Mouse (Mus musculus) 416B (cell line): ENCODE measurements at regions not wholly inside any gene's neighbourhood (a gene's known extent, or its start where the extent isn't known, plus 50 kb on each side); places are given as distances from the start of the nearest gene placed in this dataset.

Source experiments
- DNase-seq: peaks from one replicate; pipeline ENCODE4 v3.0.0; 2011; ENCODE audit warnings: low read depth

- no peak for DNase-seq
Measured at GRCm38 (mm10) chr19:56102454-56103080, 184.4 kb upstream of the Habp2 start.

- no peak for DNase-seq
Measured at GRCm38 (mm10) chr19:56105073-56105451, 181.9 kb upstream of the Habp2 start.

- no peak for DNase-seq
Measured at GRCm38 (mm10) chr19:56105452-56106091, 181.4 kb upstream of the Habp2 start.

GRCm38 (mm10) chr19:56108796-56109195, 178.1 kb upstream of the Habp2 start:
- no peak for DNase-seq

- no peak for DNase-seq
Measured at GRCm38 (mm10) chr19:56115552-56116284, 171.2 kb upstream of the Habp2 start.

GRCm38 (mm10) chr19:56116285-56116680, 170.7 kb upstream of the Habp2 start:
- DNase-seq = no peak

- DNase-seq = no peak
Measured at GRCm38 (mm10) chr19:56120723-56121122, 166.2 kb upstream of the Habp2 start.

GRCm38 (mm10) chr19:56122186-56122585, 164.8 kb upstream of the Habp2 start:
- DNase-seq = no peak

- no peak for DNase-seq
Measured at GRCm38 (mm10) chr19:56131556-56131955, 155.4 kb upstream of the Habp2 start.

- DNase-seq = no peak
Measured at GRCm38 (mm10) chr19:56132911-56133562, 153.9 kb upstream of the Habp2 start.

GRCm38 (mm10) chr19:56133565-56133964, 153.4 kb upstream of the Habp2 start:
- no peak for DNase-seq

- DNase-seq = peak; percentile 7
Measured at GRCm38 (mm10) chr19:56134081-56134818, 152.7 kb upstream of the Habp2 start.

- no peak for DNase-seq
Measured at GRCm38 (mm10) chr19:56135306-56135928, 151.5 kb upstream of the Habp2 start.

- DNase-seq = no peak
Measured at GRCm38 (mm10) chr19:56140540-56140939, 146.4 kb upstream of the Habp2 start.

- DNase-seq = no peak
Measured at GRCm38 (mm10) chr19:56144221-56144620, 142.7 kb upstream of the Habp2 start.

GRCm38 (mm10) chr19:56157120-56157519, 129.8 kb upstream of the Habp2 start:
- DNase-seq = no peak

GRCm38 (mm10) chr19:56162156-56162555, 124.8 kb upstream of the Habp2 start:
- no peak for DNase-seq

GRCm38 (mm10) chr19:56169133-56169997, 117.6 kb upstream of the Habp2 start:
- no peak for DNase-seq

GRCm38 (mm10) chr19:56169998-56170274, 117.0 kb upstream of the Habp2 start:
- DNase-seq = no peak

- no peak for DNase-seq
Measured at GRCm38 (mm10) chr19:56172454-56172853, 114.5 kb upstream of the Habp2 start.

- peak; percentile 38 for DNase-seq
Measured at GRCm38 (mm10) chr19:56176059-56176458, 110.9 kb upstream of the Habp2 start.
